Mouse (Mus musculus): ENCODE measurements around the gene Rnf214. TPM values are rescaled to one million over a fixed set of nuclear protein-coding genes. Genes with fewer than 3 reads are reported as not detected.
A peak's percentile ranks its signal among the peaks of the same experiment; 100 is the strongest.

The Rnf214 gene
- polyA plus RNA-seq, 1 experiment = 16.3 TPM

DNA sequence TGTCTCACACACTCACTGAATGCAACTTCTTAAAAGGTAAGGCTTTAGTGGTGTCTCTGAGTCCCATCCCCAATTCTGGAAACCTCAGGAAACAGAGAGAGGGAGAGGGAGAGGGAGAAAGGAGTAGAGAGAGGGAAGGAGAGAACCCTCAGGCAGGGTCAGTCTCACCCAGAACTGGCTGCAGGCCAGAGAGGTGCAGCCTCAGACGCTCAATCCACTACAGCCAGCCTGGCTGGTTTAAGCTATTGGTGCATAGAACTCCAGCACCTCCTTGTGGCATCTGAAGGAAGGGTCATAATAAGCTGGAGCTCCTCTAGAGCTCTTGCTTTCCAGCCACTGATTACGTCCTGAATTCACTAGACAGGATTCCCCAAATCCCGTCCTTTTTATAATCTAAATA lies 30.2 kb upstream of the Rnf214 start:
- DNase-seq = peak; percentile 56
- WGBS = 8% methylated on average over 3 of the region's 3 CpGs
- Histone ChIP-seq H3K4me1 (ENCODE audit: control insufficient read depth, insufficient read depth, low read length) (0 out of 2 replicates have a peak, but pooled peaks cover 8% of the 10 kb centered on the region), H3K4me3 (replicated peaks; ENCODE audit: extremely low read depth, low read depth, low read length) (no peak overlapping the region)
- peak; percentile 71 for TF ChIP-seq CTCF (IDR thresholded peaks at IDR 0.05; ENCODE audit: insufficient read depth, low read length)
- no peak for TF ChIP-seq POLR2A (IDR thresholded peaks at IDR 0.05; ENCODE audit: borderline replicate concordance, extremely low read depth, low read depth, low read length)

DNA sequence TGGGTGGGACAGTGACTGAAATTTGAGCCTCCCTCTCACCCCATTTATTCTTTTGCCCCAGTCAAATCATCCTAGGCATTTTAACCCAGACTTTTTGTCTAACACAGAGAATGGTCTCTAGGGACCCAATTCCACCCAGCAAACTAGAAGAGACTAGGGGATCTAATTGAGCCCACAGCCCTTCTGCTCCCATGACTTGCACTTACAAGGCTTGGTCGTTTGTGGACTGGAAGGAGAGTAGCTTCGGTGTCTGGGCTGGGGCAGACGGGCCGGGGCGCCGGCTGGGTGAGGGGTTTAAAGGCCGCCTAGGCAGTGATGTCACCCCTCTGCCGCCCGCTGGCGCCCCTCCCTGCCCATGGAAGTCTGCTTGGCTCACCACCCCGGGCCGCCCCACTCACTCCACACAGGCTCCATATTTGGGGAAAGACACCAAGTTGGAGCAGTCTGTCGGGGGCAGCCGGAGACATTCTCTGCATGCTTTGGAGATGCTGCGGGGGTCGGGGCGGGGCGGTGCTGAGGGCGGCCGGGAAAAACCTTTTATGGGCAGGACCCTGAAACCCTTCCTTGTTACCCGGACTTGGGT lies 29.0 kb upstream of the Rnf214 start, which contains the start of gene Tagln:
Gene Tagln (minus strand): TSS at position 431 of the 583 bp plus-strand sequence.
- 20% methylated on average over 21 of the region's 21 CpGs for WGBS
- H3K4me3 ChIP-seq (replicated peaks; ENCODE audit: extremely low read depth, low read depth, low read length) = peak within 1 kb of the TSS; percentile 2
- H3K4me1 ChIP-seq (ENCODE audit: control insufficient read depth, insufficient read depth, low read length) = 0 out of 2 replicates have a peak, but pooled peaks cover 8% of the 10 kb centered on the region
- no peak for DNase-seq
- no peak for TF ChIP-seq CTCF (IDR thresholded peaks at IDR 0.05; ENCODE audit: insufficient read depth, low read length)
- no peak for TF ChIP-seq POLR2A (IDR thresholded peaks at IDR 0.05; ENCODE audit: borderline replicate concordance, extremely low read depth, low read depth, low read length)

- 0 out of 2 replicates have a peak, but pooled peaks cover 8% of the 10 kb centered on the region for H3K4me1 ChIP-seq (ENCODE audit: control insufficient read depth, insufficient read depth, low read length)
- no peak for TF ChIP-seq CTCF (IDR thresholded peaks at IDR 0.05; ENCODE audit: insufficient read depth, low read length)
- TF ChIP-seq POLR2A (IDR thresholded peaks at IDR 0.05; ENCODE audit: borderline replicate concordance, extremely low read depth, low read depth, low read length) = no peak
- DNase-seq = no peak
- 56% methylated on average over 11 of the region's 11 CpGs for WGBS
- no peak overlapping the region for H3K4me3 ChIP-seq (replicated peaks; ENCODE audit: extremely low read depth, low read depth, low read length)
Measured at GRCm38 (mm10) chr9:45932571-45933415, 26.1 kb upstream of the Rnf214 start.

DNA sequence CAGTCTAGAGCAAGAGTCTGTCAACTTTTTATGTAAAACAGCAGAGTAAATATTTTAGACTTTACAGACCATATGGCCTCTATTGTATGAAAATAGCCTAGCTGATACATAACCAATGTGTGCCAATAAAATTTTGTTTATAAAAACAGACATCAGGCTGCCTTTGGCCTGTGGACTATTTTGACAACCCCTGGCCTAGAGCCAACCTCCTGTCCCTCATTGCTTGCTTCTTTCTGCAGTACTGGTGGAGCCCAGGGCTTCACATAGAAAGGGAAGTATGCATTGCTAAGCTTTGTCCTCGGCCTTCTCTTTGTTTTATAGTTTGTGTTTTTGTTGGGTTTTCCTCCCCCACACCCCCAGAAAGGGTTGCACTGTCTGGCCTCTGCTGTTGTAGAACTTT lies 25.2 kb upstream of the Rnf214 start:
- 27% methylated on average over 1 of the region's 1 CpGs for WGBS
- DNase-seq = no peak

DNA sequence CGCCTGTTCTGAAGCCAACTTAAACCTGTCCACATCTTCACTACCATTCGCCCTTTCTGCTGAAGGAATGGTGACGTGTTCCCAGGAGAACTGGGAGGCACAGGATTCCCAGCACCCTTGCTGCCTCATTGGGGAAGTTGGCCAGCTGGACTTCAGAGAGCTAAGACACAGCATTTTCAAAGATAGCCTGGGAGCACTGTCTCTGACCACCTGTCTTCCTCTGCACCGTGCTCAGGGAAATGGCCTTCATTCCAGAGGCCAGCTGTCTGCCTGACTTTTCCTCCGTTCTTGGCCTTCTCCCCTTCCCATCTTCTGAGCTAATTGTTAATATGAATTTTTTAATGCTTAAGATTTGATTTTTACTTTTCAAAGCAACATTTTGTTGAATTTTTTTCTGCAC lies 22.6 kb upstream of the Rnf214 start:
- no peak for DNase-seq
- Histone ChIP-seq H3K4me1 (ENCODE audit: control insufficient read depth, insufficient read depth, low read length) (0 out of 2 replicates have a peak, but pooled peaks cover 5% of the 10 kb centered on the region), H3K4me3 (replicated peaks; ENCODE audit: extremely low read depth, low read depth, low read length) (no peak overlapping the region)
- TF ChIP-seq CTCF (IDR thresholded peaks at IDR 0.05; ENCODE audit: insufficient read depth, low read length) (no peak), POLR2A (IDR thresholded peaks at IDR 0.05; ENCODE audit: borderline replicate concordance, extremely low read depth, low read depth, low read length) (no peak)
- WGBS = 85% methylated on average over 5 of the region's 5 CpGs

More for the DNA sequence above, 25.2 kb upstream of the Rnf214 start:
- H3K4me3 ChIP-seq (replicated peaks; ENCODE audit: extremely low read depth, low read depth, low read length) = no peak overlapping the region
- TF ChIP-seq POLR2A (IDR thresholded peaks at IDR 0.05; ENCODE audit: borderline replicate concordance, extremely low read depth, low read depth, low read length) = no peak
- no peak for TF ChIP-seq CTCF (IDR thresholded peaks at IDR 0.05; ENCODE audit: insufficient read depth, low read length)
- H3K4me1 ChIP-seq (ENCODE audit: control insufficient read depth, insufficient read depth, low read length) = 0 out of 2 replicates have a peak, but pooled peaks cover 8% of the 10 kb centered on the region

GRCm38 (mm10) chr9:45919895-45920294 lies 13.2 kb upstream of the Rnf214 start:
- no peak for TF ChIP-seq CTCF (IDR thresholded peaks at IDR 0.05; ENCODE audit: insufficient read depth, low read length)
- TF ChIP-seq POLR2A (IDR thresholded peaks at IDR 0.05; ENCODE audit: borderline replicate concordance, extremely low read depth, low read depth, low read length) = no peak
- H3K4me1 ChIP-seq (ENCODE audit: control insufficient read depth, insufficient read depth, low read length) = peaks cover 6% of the 10 kb centered on the region; the same call in 1 of the 2 replicates
- no peak for DNase-seq
- WGBS = 58% methylated on average over 1 of the region's 1 CpGs
- no peak overlapping the region for H3K4me3 ChIP-seq (replicated peaks; ENCODE audit: extremely low read depth, low read depth, low read length)

GRCm38 (mm10) chr9:45917041-45917934 lies 10.6 kb upstream of the Rnf214 start:
- WGBS = 49% methylated on average over 5 of the region's 5 CpGs
- TF ChIP-seq POLR2A (IDR thresholded peaks at IDR 0.05; ENCODE audit: borderline replicate concordance, extremely low read depth, low read depth, low read length) (no peak), CTCF (IDR thresholded peaks at IDR 0.05; ENCODE audit: insufficient read depth, low read length) (no peak)
- no peak for DNase-seq
- H3K4me1 ChIP-seq (ENCODE audit: control insufficient read depth, insufficient read depth, low read length) = peaks cover 6% of the 10 kb centered on the region; the same call in 1 of the 2 replicates
- H3K4me3 ChIP-seq (replicated peaks; ENCODE audit: extremely low read depth, low read depth, low read length) = no peak overlapping the region

DNA sequence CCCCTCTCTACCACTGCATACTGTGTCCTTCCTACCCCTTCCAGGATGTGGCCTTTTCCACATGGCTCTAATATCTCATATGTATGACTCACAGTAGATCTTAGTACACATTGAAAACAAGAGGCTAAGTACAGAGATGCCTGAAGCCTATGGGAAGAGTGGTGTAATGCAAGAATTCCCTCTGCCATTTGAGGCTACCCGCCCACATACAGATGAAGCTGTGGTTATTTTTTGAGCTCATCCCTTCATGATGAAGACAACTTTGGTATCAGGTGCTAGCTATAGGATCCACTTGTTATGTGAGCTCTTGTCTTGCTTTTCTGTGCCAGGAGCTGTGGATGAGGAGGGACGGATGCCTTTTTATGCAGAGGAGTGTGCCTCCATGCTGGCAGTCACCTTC lies 8.9 kb upstream of the Rnf214 start:
- WGBS = 93% methylated on average over 2 of the region's 2 CpGs
- Histone ChIP-seq H3K4me1 (ENCODE audit: control insufficient read depth, insufficient read depth, low read length) (peaks cover 6% of the 10 kb centered on the region; the same call in 1 of the 2 replicates), H3K4me3 (replicated peaks; ENCODE audit: extremely low read depth, low read depth, low read length) (no peak overlapping the region)
- no peak for DNase-seq
- TF ChIP-seq POLR2A (IDR thresholded peaks at IDR 0.05; ENCODE audit: borderline replicate concordance, extremely low read depth, low read depth, low read length) (no peak), CTCF (IDR thresholded peaks at IDR 0.05; ENCODE audit: insufficient read depth, low read length) (no peak)

DNA sequence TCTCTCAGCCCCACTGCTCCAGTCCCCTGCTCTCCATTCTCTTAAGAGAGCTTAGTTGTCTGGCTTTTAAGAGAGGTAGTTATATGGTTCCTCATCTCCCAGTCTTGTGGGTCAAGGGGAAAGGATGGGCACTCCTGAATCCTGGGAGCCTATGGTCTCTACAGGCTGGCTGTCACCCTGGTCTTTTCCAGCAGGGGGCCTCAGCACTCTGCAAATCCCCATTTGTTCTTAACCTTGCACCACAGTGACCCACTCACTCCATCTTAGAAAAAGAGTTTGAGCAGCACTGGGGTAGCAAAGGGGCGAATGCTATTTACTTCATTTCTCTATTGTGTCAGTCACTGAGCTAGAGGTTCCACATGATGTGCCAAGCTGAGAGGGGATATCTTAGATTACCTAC lies 5.0 kb upstream of the Rnf214 start:
- peak; percentile 52 for DNase-seq
- 48% methylated on average over 1 of the region's 1 CpGs for WGBS

More for the DNA sequence above, 5.0 kb upstream of the Rnf214 start:
- H3K4me1 ChIP-seq (ENCODE audit: control insufficient read depth, insufficient read depth, low read length) = peaks cover 13% of the 10 kb centered on the region
- no peak overlapping the region for H3K4me3 ChIP-seq (replicated peaks; ENCODE audit: extremely low read depth, low read depth, low read length)
- TF ChIP-seq POLR2A (IDR thresholded peaks at IDR 0.05; ENCODE audit: borderline replicate concordance, extremely low read depth, low read depth, low read length) = no peak
- TF ChIP-seq CTCF (IDR thresholded peaks at IDR 0.05; ENCODE audit: insufficient read depth, low read length) = peak; percentile 68
